In genomic region chr11:116110131-116110530, GRCm38 (mm10) we compare ENCODE assay signal across 8 mouse cellular contexts. TPM values are rescaled to one million over a fixed set of nuclear protein-coding genes. Genes with fewer than 3 reads are reported as not detected.
DNase-seq lines count a peak whose midpoint lies in the region; ATAC-seq and TF ChIP-seq lines count a peak whose summit lies in the region.

No protein-coding gene starts in this region.

- H3K9me3 ChIP-seq in hindbrain, embryonic 14.5 days (ENCODE audit: control insufficient read depth, low read length), result no peaks in the 10 kb centered on the region

- peak; percentile 73 for DNase-seq in ovary, adult 18-20 months (ENCODE audit: low spot score)
- DNase-seq in ovary, postnatal 10 days (ENCODE audit: low spot score), result no peak
- DNase-seq in gastrocnemius, adult 8-10 months (ENCODE audit: low spot score in 2 of 2), result peak; percentile 77 to 82
- no peak for DNase-seq in hindbrain, embryonic 14.5 days (ENCODE audit: low spot score)
- DNase-seq in liver, adult 2 months (ENCODE audit: extremely low read depth, low read depth, low spot score), result no peak
- DNase-seq in frontal cortex, postnatal 10 days (ENCODE audit: low spot score in 2 of 2), result no peak

- H3K4me1 ChIP-seq in hindbrain, embryonic 14.5 days (replicated peaks; ENCODE audit: control insufficient read depth, insufficient read depth, low read length), result peaks cover 27% of the 10 kb centered on the region; the same call in 1 of the 2 replicates
- peaks cover 15% of the 10 kb centered on the region; the same call in 1 of the 2 replicates for H3K4me1 ChIP-seq in liver, adult 2 months (ENCODE audit: control insufficient read depth, insufficient read depth, low read length)

- H3K36me3 ChIP-seq in hindbrain, embryonic 14.5 days (replicated peaks; ENCODE audit: control insufficient read depth, insufficient read depth), result no peaks in the 10 kb centered on the region
- H3K36me3 ChIP-seq in liver, adult 2 months (ENCODE audit: control insufficient read depth, insufficient read depth, low read length), result no peaks in the 10 kb centered on the region
- no peaks in the 10 kb centered on the region for H3K36me3 ChIP-seq in myocyte (ENCODE audit: control insufficient read depth, insufficient read depth)

- peaks cover 69% of the 10 kb centered on the region for H3K27me3 ChIP-seq in hindbrain, embryonic 14.5 days (ENCODE audit: control insufficient read depth, insufficient read depth, low read length)
- H3K27me3 ChIP-seq in liver, adult 2 months (ENCODE audit: control insufficient read depth, insufficient read depth, low read length), result no peaks in the 10 kb centered on the region
- no peaks in the 10 kb centered on the region for H3K27me3 ChIP-seq in myocyte (ENCODE audit: control insufficient read depth, insufficient read depth, insufficient read length)

- TF ChIP-seq POLR2A in liver, adult 2 months (IDR thresholded peaks at IDR 0.05; ENCODE audit: extremely low read depth, insufficient read depth, low read length), result peak; percentile 50; the same call in 1 of the 2 replicates
- peak; percentile 86 for TF ChIP-seq POLR2A in myocyte (IDR thresholded peaks at IDR 0.05; ENCODE audit: insufficient read length, low read depth)

- H3ac ChIP-seq in myocyte (ENCODE audit: control insufficient read depth, insufficient read length), result peak overlapping the region; percentile 66

- WGBS in hindbrain, embryonic 14.5 days, result 1% methylated on average over 35 of the region's 35 CpGs
- 4% methylated on average over 35 of the region's 35 CpGs for WGBS in liver, adult 2 months

- no peak for TF ChIP-seq CTCF in liver, adult 2 months (IDR thresholded peaks at IDR 0.05; ENCODE audit: low read depth, low read length)

- H3K4me2 ChIP-seq in hindbrain, embryonic 14.5 days (replicated peaks), result peak overlapping the region; percentile 52
- H3K4me2 ChIP-seq in myocyte (ENCODE audit: low read depth), result peak overlapping the region; percentile 79

- peak overlapping the region; percentile 49 for H3K9ac ChIP-seq in hindbrain, embryonic 14.5 days
- H3K9ac ChIP-seq in liver, adult 2 months (ENCODE audit: low read depth, low read length), result peak overlapping the region; percentile 95

- peak overlapping the region; percentile 34 for H3K4me3 ChIP-seq in hindbrain, embryonic 14.5 days (replicated peaks; ENCODE audit: low read length)
- peak overlapping the region; percentile 87 for H3K4me3 ChIP-seq in liver, adult 2 months (ENCODE audit: insufficient read depth, low read depth, low read length)
- peak overlapping the region; percentile 78 for H3K4me3 ChIP-seq in myocyte

- ATAC-seq in hindbrain, embryonic 14.5 days (ENCODE audit: low FRiP score), result no peak
- no peak for ATAC-seq in erythroid progenitor cell, adult 5-6 weeks (replicated peaks; ENCODE audit: low FRiP score, poor library complexity, severe bottlenecking)

- H3K27ac ChIP-seq in hindbrain, embryonic 14.5 days, result no peak overlapping the region
- H3K27ac ChIP-seq in liver, adult 2 months (replicated peaks; ENCODE audit: insufficient read depth, low read depth, low read length), result peak overlapping the region; percentile 78

- peaks cover 2% of the 10 kb centered on the region; the same call in 1 of the 2 replicates for H3K79me2 ChIP-seq in liver, adult 2 months (ENCODE audit: control insufficient read depth, insufficient read depth, low read length)
- peaks cover 11% of the 10 kb centered on the region for H3K79me2 ChIP-seq in myocyte (ENCODE audit: control insufficient read depth, insufficient read depth)

TF ChIP-seq in myocyte, 11 proteins besides CTCF, POLR2A, EP300 and RAD21:
- TF ChIP-seq MYOG (IDR thresholded peaks at IDR 0.05; ENCODE audit: control insufficient read depth in 1 of 3, insufficient read depth in 1 of 3, insufficient read length in 2 of 3, low read depth in 2 of 3) (peak in 2 of 3 experiments; percentile 7 to 42), REST (IDR thresholded peaks at IDR 0.05; ENCODE audit: insufficient read depth, insufficient read length) (no peak), POLR2AphosphoS2 (IDR thresholded peaks at IDR 0.05; ENCODE audit: insufficient read length, low read depth) (peak; percentile 96), SRF (IDR thresholded peaks at IDR 0.05; ENCODE audit: control insufficient read depth, insufficient read length, low read depth) (no peak), MAX (IDR thresholded peaks at IDR 0.05; ENCODE audit: low read depth) (no peak), MYOD1 (IDR thresholded peaks at IDR 0.05; ENCODE audit: control insufficient read depth in 1 of 3, insufficient read length in 2 of 3, low read depth in 2 of 3) (peak in 1 of 3 experiments; percentile 9), TCF3 (IDR thresholded peaks at IDR 0.05; ENCODE audit: insufficient read length, low read depth) (no peak), USF1 (IDR thresholded peaks at IDR 0.05; ENCODE audit: low read depth) (no peak), E2F4 (IDR thresholded peaks at IDR 0.05; ENCODE audit: insufficient read depth) (peak; percentile 35), CEBPB (IDR thresholded peaks at IDR 0.05; ENCODE audit: insufficient read depth, poor library complexity, severe bottlenecking) (no peak), TCF12 (IDR thresholded peaks at IDR 0.05; ENCODE audit: insufficient read depth, poor library complexity, severe bottlenecking) (no peak)

RNA-seq across cellular contexts. Expression of gene Trim47, which starts 16.9 kb away (rescaled TPM):
- total RNA-seq in gastrocnemius, adult 8-10 months (2022), result 1 to 10 TPM; 5.7 to 7.6 (median 6.3) TPM
- 9.4 and 10.6 TPM in 2 replicates for polyA plus RNA-seq in hindbrain, embryonic 14.5 days (2014; fragmentation: Nextera tagmentation; extraction: Ambion mirVana)
- 2.9 and 6.6 TPM in 2 replicates for total RNA-seq in liver, adult 2 months (2014; rRNA removed)
- 4.2 and 4.6 TPM in 2 replicates for polyA plus RNA-seq in liver, adult 2 months (2012; rRNA removed)
- polyA plus RNA-seq in myocyte (2012; fragmentation: generic; extraction: Trizol), result 101 TPM
- 2.5 TPM in 1 of 2 replicates, not detected in the other for total RNA-seq in erythroid progenitor cell, adult 5-6 weeks (2015; ENCODE audit: low replicate concordance)
- 0.90 TPM in 1 of 2 replicates, not detected in the other for total RNA-seq in erythroid progenitor cell, adult 5-6 weeks (2017; ENCODE audit: low replicate concordance)

RNA-seq across cellular contexts. Expression of gene Trim65, which starts 20.8 kb away (rescaled TPM):
- 1 to 10 TPM; 3.4 to 4.5 (median 4.0) TPM for total RNA-seq in gastrocnemius, adult 8-10 months (2022)
- 2.7 and 2.9 TPM in 2 replicates for polyA plus RNA-seq in hindbrain, embryonic 14.5 days (2014; fragmentation: Nextera tagmentation; extraction: Ambion mirVana)
- total RNA-seq in liver, adult 2 months (2014; rRNA removed), result 3.9 and 5.8 TPM in 2 replicates
- polyA plus RNA-seq in liver, adult 2 months (2012; rRNA removed), result 7.7 and 8.3 TPM in 2 replicates
- polyA plus RNA-seq in myocyte (2012; fragmentation: generic; extraction: Trizol), result 1.9 TPM
- 4.0 and 4.6 TPM in 2 replicates for total RNA-seq in erythroid progenitor cell, adult 5-6 weeks (2015; ENCODE audit: low replicate concordance)
- 0.30 and 1.4 TPM in 2 replicates for total RNA-seq in erythroid progenitor cell, adult 5-6 weeks (2017; ENCODE audit: low replicate concordance)

RNA-seq across cellular contexts. Expression of gene Wbp2, which starts 23.3 kb away (rescaled TPM):
- total RNA-seq in gastrocnemius, adult 8-10 months (2022), result 10 to 100 TPM; 78.6 to 91.0 (median 90.1) TPM
- 164 and 183 TPM in 2 replicates for polyA plus RNA-seq in hindbrain, embryonic 14.5 days (2014; fragmentation: Nextera tagmentation; extraction: Ambion mirVana)
- total RNA-seq in liver, adult 2 months (2014; rRNA removed), result 14.8 and 24.8 TPM in 2 replicates
- 166 and 179 TPM in 2 replicates for polyA plus RNA-seq in liver, adult 2 months (2012; rRNA removed)
- 156 TPM for polyA plus RNA-seq in myocyte (2012; fragmentation: generic; extraction: Trizol)
- total RNA-seq in erythroid progenitor cell, adult 5-6 weeks (2015; ENCODE audit: low replicate concordance), result 114 and 127 TPM in 2 replicates
- total RNA-seq in erythroid progenitor cell, adult 5-6 weeks (2017; ENCODE audit: low replicate concordance), result 43.8 and 56.9 TPM in 2 replicates

RNA-seq across cellular contexts. Expression of gene Mrpl38, which starts 28.5 kb away (rescaled TPM):
- total RNA-seq in gastrocnemius, adult 8-10 months (2022), result 10 to 100 TPM; 46.4 to 51.6 (median 50.3) TPM
- 79.4 and 83.1 TPM in 2 replicates for polyA plus RNA-seq in hindbrain, embryonic 14.5 days (2014; fragmentation: Nextera tagmentation; extraction: Ambion mirVana)
- total RNA-seq in liver, adult 2 months (2014; rRNA removed), result 26.4 and 40.2 TPM in 2 replicates
- polyA plus RNA-seq in liver, adult 2 months (2012; rRNA removed), result 63.7 and 77.7 TPM in 2 replicates
- 141 TPM for polyA plus RNA-seq in myocyte (2012; fragmentation: generic; extraction: Trizol)
- total RNA-seq in erythroid progenitor cell, adult 5-6 weeks (2015; ENCODE audit: low replicate concordance), result 9.2 and 16.9 TPM in 2 replicates
- total RNA-seq in erythroid progenitor cell, adult 5-6 weeks (2017; ENCODE audit: low replicate concordance), result 5.3 and 8.5 TPM in 2 replicates

RNA-seq across cellular contexts. Expression of gene Unc13d, which starts 32.4 kb away (rescaled TPM):
- total RNA-seq in gastrocnemius, adult 8-10 months (2022), result under 1 TPM; 0.34 to 0.56 (median 0.46) TPM
- polyA plus RNA-seq in hindbrain, embryonic 14.5 days (2014; fragmentation: Nextera tagmentation; extraction: Ambion mirVana), result 0.75 and 0.83 TPM in 2 replicates
- total RNA-seq in liver, adult 2 months (2014; rRNA removed), result 0.37 and 0.87 TPM in 2 replicates
- 0.54 and 1.4 TPM in 2 replicates for polyA plus RNA-seq in liver, adult 2 months (2012; rRNA removed)
- 9.1 TPM for polyA plus RNA-seq in myocyte (2012; fragmentation: generic; extraction: Trizol)
- 2.5 and 6.5 TPM in 2 replicates for total RNA-seq in erythroid progenitor cell, adult 5-6 weeks (2015; ENCODE audit: low replicate concordance)
- total RNA-seq in erythroid progenitor cell, adult 5-6 weeks (2017; ENCODE audit: low replicate concordance), result 1.9 and 2.1 TPM in 2 replicates

Comparison
In these comparisons a context has a peak if more than half of its experiments do, and no peak if none do; other contexts are left out.
1. DNase-seq: peak in ovary, adult 18-20 months (single experiment) and gastrocnemius, adult 8-10 months (2 of 2); none in ovary, postnatal 10 days (single experiment), hindbrain, embryonic 14.5 days (single experiment), liver, adult 2 months (single experiment) and frontal cortex, postnatal 10 days (0 of 2).
2. H3K4me3 ChIP-seq: peak in every context shown above with its lines; median percentile 87 in liver, adult 2 months; 78 in myocyte; 34 in hindbrain, embryonic 14.5 days.